Mouse (Mus musculus) bone marrow, adult 2 months (tissue): ENCODE results near the gene Prkd1.

Source experiments
- CTCF ChIP-seq: fragments of 200-500 bp; IDR thresholded peaks from 2 replicates; pipeline ENCODE4 v1.5.1; 2011; ENCODE audit warnings: low read length, control low read depth; ENCODE audit not compliant: control insufficient read depth, insufficient read depth
- POLR2A ChIP-seq: fragments of 200-500 bp; IDR thresholded peaks from 2 replicates; pipeline ENCODE4 v1.6.1; 2011; ENCODE audit warnings: low read depth, mild to moderate bottlenecking, control low read depth, low read length, borderline replicate concordance; ENCODE audit not compliant: control insufficient read depth

DNA sequence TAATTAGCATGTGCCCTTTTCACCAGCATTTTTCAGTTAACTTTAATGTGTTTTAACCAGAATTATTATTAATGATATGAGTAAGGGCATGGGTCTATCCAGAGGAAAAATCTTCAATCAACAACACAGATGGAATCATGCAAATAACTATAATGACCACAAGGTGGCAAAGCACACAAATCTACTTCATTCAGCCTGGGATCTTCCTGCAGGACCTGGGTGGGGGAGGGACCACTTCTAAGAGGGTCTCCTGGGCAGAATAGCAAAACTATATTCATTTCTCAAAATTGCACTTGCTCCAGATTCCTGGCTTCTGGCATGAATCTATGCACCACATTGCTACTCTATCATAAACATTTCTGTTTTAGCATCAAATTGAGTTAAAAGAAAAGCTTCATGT lies 334.3 kb downstream of the Prkd1 start:
- TF ChIP-seq POLR2A: no peak
- TF ChIP-seq CTCF: no peak
